Mouse (Mus musculus): ENCODE results near the gene Rab5c.

Rab5c gene

GRCm38 (mm10) chr11:100738066-100738604 is at the start of gene Rab5c:
TSS of gene Rab5c (minus strand) at chr11:100738215.
- DNase-seq = peak; percentile 99

GRCm38 (mm10) chr11:100785774-100786173 is 47.8 kb upstream of the Rab5c start:
- no peak for DNase-seq

DNA sequence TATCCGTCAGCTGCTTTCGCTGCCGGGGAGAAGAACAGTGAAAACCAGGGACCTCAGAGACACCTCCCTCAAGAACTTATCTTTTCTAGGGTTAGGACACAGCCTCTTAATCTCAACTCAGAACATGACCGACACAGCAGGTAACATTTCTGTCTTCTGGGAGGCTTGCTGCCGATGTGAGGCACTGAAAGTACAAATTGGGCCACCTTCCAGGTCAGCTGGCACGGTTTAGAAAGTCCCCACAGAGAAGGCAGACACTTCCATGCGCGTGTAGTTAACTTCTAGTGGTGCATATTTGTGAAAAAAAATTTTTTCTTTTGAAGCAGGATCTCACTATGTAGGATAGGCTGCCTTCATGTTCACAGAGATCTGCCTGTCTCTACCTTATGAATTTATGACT is 46.3 kb upstream of the Rab5c start:
- DNase-seq = no peak

GRCm38 (mm10) chr11:100782568-100782967 is 44.6 kb upstream of the Rab5c start:
- DNase-seq = peak; percentile 76

GRCm38 (mm10) chr11:100781763-100782475 is 43.9 kb upstream of the Rab5c start:
- no peak for DNase-seq

DNA sequence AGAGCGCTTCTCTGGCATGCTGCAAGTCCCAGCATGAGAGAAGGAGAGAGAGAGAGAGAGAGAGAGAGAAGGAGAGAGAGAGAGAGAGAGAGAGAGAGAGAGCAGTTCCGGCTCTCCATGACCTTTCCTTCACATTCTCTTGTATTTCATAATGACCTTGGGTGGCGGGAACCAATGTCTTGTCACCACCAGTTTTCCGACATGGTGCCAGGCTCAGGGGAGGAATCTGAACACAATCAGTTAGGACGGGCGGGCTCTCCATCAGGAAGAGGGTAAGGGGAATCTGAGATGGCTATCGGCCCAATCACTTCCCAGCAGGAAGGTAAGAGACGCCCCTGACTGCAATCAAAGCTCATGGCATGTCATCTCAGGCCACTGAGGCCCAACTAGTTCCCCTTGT is 42.2 kb upstream of the Rab5c start:
- no peak for DNase-seq

DNA sequence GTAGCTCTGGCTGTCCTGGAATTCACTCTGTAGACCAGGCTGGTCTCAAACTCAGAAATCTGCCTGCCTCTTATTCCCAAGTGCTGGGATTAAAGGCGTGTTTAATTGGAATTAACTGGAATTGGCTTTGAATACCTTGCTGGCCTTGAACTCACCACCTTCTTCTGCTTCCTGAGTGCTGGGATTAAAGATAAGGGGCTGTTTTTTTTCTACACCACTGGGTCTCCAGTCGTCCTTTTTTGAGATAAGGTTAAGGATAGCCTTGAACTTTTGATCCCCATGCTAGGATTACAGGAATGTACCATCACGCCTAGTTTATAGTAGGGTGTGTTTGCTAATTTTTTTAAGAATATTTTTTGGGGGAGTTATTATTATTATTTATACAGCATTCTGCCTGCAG is 40.1 kb upstream of the Rab5c start:
- DNase-seq = no peak

- no peak for DNase-seq
Observed at GRCm38 (mm10) chr11:100775921-100776320, 37.9 kb upstream of the Rab5c start.

- no peak for DNase-seq
Observed at GRCm38 (mm10) chr11:100774261-100774660, 36.2 kb upstream of the Rab5c start.

DNA sequence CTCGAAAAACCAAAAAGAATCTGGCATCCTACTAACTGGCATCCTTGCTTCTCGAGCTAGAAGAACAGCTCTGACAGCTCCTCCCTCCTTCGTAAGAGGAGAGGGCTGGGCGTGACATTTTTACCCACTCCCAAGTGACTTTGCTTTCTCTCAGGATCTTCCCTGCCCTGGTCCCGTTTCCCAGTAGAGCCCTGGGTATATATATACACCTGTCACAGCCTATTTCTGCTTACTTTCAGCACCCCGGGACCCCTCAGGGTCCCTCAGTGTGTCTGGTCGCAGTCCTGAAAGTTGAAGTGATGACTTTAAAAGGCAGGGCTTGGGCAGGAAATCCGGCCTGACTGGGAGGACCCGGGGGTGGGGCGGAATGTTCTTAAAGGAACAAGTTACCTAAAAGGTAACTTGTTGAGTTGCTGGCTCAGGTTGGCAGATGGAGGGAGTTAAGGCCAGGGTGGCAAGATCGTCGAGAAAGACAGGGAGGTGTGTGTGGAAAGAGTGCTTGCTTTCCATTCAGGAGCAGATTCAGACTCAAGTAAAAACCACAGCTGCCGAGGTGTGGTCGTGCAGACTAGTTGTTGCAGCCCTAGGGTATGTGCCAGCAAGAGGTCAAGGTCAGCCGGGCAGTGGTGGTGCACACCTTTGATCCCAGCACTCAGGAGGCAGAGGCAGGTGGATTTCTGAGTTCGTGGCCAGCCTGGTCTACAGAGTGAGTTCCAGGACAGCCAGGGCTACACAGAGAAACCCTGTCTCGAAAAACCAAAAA is 32.8 kb upstream of the Rab5c start, which contains the start of gene Ghdc:
TSS of gene Ghdc (minus strand) at position 312 of the 763 bp plus-strand sequence.
- peak; percentile 89 for DNase-seq

DNA sequence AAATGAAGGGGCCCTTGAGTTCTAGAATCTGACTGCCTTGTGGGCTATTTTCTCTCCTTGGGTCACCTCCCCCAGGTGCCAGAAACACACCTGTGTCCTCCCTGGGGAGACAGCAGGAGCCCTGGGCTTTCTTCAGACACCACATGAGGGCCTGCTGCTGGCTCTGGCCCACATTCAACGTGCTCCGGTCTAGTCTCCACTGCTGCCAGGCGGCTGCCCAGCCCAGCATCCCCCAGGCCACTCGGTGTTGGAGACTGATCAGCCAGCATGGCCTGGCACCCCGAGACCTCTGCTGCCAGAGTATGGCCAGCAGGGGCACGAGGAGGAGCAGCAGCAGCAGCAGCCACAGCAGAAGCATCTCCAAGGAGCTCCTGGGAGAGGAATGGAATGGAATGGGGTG is 32.0 kb upstream of the Rab5c start:
- DNase-seq = no peak

- DNase-seq = no peak
Observed at GRCm38 (mm10) chr11:100767871-100768270, 29.9 kb upstream of the Rab5c start.

DNA sequence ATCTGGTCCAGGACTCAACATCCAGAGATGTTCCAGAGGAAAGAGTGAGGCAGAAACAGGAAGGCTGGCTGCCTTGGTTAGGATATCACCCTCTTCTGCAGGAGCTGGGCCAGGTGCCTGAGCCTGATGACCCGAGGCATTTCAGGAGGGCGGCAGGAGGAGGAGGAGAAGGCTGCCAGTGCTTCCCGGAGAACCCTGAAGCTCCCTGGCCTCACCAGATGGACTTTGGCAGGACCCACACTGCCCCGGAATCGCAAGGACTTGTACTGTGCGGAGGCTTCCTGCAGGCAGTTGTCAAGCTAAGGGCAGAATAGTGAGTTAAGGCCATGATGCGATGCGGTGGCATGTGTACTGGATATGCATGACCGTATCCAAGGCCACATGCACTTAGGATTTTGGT is 28.7 kb upstream of the Rab5c start:
- peak; percentile 22 for DNase-seq

- DNase-seq = no peak
Observed at GRCm38 (mm10) chr11:100762831-100763230, 24.8 kb upstream of the Rab5c start, which contains the start of gene Hcrt. TSS of gene Hcrt (minus strand) at chr11:100762931.

GRCm38 (mm10) chr11:100761547-100762045 is 23.6 kb upstream of the Rab5c start:
- peak; percentile 87 for DNase-seq

- DNase-seq = peak; percentile 33
Observed at GRCm38 (mm10) chr11:100759611-100760233, 21.7 kb upstream of the Rab5c start, which contains the start of gene Kcnh4. TSS of gene Kcnh4 (minus strand) at chr11:100759942.

GRCm38 (mm10) chr11:100758707-100759610 is 20.9 kb upstream of the Rab5c start:
- peak; percentile 62 for DNase-seq

- no peak for DNase-seq
Observed at GRCm38 (mm10) chr11:100757566-100757965, 19.6 kb upstream of the Rab5c start.

GRCm38 (mm10) chr11:100756476-100756875 is 18.5 kb upstream of the Rab5c start:
- DNase-seq = no peak

DNA sequence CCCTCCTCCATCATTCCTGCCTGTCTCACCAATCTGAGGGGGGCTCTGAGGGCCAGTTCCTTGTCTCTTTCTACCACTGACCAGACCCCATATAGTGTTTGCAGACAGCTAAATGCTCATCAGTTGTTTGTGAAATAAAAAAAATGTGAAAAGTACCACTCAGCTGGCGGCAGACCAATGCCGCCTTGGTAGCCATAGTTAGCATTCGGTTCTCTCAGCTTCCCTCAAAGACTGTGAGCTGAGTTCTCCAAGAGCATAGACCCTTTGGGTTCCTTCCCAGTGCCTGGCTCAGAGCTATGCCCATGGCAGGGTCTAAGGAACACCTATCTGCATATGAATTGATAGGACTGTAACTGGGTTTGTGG is 16.7 kb upstream of the Rab5c start:
- no peak for DNase-seq

DNA sequence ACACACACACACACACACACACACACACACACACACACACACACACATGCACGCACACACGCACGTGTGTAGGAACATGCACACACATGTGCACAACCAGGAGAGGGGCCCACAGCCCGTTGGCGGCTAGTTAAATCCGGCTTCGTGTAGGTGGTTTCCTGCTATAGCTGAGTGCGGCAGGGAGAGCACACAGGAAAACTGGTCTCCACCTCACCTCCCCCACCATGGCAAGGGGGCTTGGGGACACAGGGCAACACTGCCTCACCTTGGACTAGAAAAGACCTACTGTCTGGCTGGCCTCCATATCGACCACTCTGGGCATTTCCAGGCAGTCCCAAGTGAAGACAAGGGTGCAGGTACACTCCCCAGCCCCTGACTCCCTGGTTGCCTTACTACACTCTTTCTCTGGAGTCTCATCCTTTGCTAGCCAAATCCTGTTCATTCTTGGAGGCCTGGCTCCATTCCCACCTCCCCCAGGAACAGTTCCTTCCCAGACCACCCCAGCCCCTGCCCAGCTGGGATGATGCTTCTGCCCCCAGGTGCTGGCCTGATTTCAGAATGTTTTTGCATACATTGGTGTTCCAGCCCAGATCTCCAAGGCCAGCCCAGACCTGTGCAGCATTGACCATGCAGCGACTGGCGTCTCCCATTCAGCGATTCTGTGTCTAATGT is 16.1 kb upstream of the Rab5c start:
- no peak for DNase-seq

Measured in kidney, postnatal 14 days (tissue).